Mouse (Mus musculus) forebrain, embryonic 14.5 days (tissue): Measurements from ENCODE around the gene Spag5. TPM values are rescaled to one million over a fixed set of nuclear protein-coding genes. Genes with fewer than 3 reads are reported as not detected.

Experiments
- ATAC-seq: fragments of 200-750 bp; cut with Nextera tagmentation; 2 replicates; pipeline ENCODE4 v1.8.0; 2017; ENCODE audit warnings: mild to moderate bottlenecking, moderate library complexity
- DNase-seq: peaks from one replicate; pipeline ENCODE4 v3.0.0-alpha.2; 2015; ENCODE audit warnings: low spot score
- H3K27ac ChIP-seq: fragments of 300-500 bp; sonication (generic); 2 replicates; pipeline ENCODE4 v1.5.1; 2014; ENCODE audit warnings: low read depth, mild to moderate bottlenecking, control low read depth, low read length, moderate library complexity
- H3K27me3 ChIP-seq: fragments of 300-500 bp; sonication (generic); replicated peaks from 2 replicates; pipeline ENCODE4 v1.6.1; 2014; ENCODE audit warnings: low read length, control low read depth, mixed read lengths; ENCODE audit not compliant: control insufficient read depth, insufficient read depth
- H3K36me3 ChIP-seq: fragments of 300-500 bp; sonication (generic); 2 replicates; pipeline ENCODE4 v1.6.1; 2014; ENCODE audit warnings: low read length, control low read depth; ENCODE audit not compliant: control insufficient read depth, insufficient read depth
- H3K4me1 ChIP-seq: fragments of 300-500 bp; sonication (generic); 2 replicates; pipeline ENCODE4 v1.6.1; 2014; ENCODE audit warnings: antibody characterized with exemption, low read length, control low read depth; ENCODE audit not compliant: control insufficient read depth, insufficient read depth
- H3K4me2 ChIP-seq: fragments of 300-500 bp; sonication (generic); 2 replicates; pipeline ENCODE4 v1.6.1; 2014; ENCODE audit warnings: mild to moderate bottlenecking, control low read depth, low read length
- H3K4me3 ChIP-seq: fragments of 300-500 bp; sonication (generic); 2 replicates; pipeline ENCODE4 v1.5.1; 2014; ENCODE audit warnings: low read depth, low read length, control low read depth
- H3K9ac ChIP-seq: fragments of 300-500 bp; sonication (generic); 2 replicates; pipeline ENCODE4 v1.6.1; 2014; ENCODE audit warnings: mild to moderate bottlenecking, low read length, control low read depth, moderate library complexity
- H3K9me3 ChIP-seq: fragments of 300-500 bp; sonication (generic); replicated peaks from 2 replicates; pipeline ENCODE4 v1.6.1; 2016; ENCODE audit warnings: low read length, control low read depth, mixed read lengths; ENCODE audit not compliant: control insufficient read depth
- WGBS: fragments of 180-500 bp; shearing (Covaris S2); extraction: QIAGEN DNeasy Blood & Tissue Kit; methylation state at CpG from one replicate; pipeline ENCODE4 v1.1.7; 2014; 5-methylcytosine and 5-hydroxymethylcytosine counted together
- polyA plus RNA-seq: library from polyadenylated mRNA; unstranded; fragments of >200 nt; fragmentation: Nextera tagmentation; extraction: Ambion mirVana; gene quantifications from 2 replicates; pipeline ENCODE4 v1.2.1, GENCODE M21; 2014

The Spag5 gene
- polyA plus RNA-seq, 1 experiment from 2014 or later: 25.4 TPM

DNA sequence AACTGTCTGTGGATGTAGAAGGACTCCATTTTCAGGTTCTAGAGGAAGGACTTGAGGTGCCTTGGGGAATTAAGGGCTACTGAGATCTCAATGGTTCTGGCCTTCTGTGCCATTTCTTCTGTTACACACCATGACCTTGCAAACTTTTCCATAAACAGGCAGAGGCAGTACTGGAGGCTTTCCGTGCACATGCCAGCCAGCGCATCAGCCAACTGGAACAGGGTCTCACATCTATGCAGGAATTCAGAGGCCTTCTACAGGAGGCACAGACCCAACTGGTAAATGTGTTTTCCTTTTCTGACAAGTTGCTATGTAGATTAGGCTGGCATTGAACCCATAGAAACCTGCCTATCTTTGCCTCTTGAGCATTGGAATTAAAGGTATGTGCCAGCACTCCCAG lies 12.3 kb downstream of the Spag5 start:
- Histone ChIP-seq H3K36me3 (peaks cover 82% of the 10 kb centered on the region), H3K4me3 (no peak overlapping the region)

GRCm38 (mm10) chr11:78318411-78318810 lies 17.1 kb downstream of the Spag5 start:
- ATAC-seq (no peak), DNase-seq (peak; percentile 62)
- Histone ChIP-seq H3K27ac (peak overlapping the region; percentile 39; the same call in 1 of the 2 replicates), H3K4me1 (peaks cover 10% of the 10 kb centered on the region), H3K27me3 (no peaks in the 10 kb centered on the region), H3K4me3 (no peak overlapping the region), H3K9ac (no peak overlapping the region), H3K36me3 (peaks cover 79% of the 10 kb centered on the region), H3K4me2 (no peak overlapping the region), H3K9me3 (no peaks in the 10 kb centered on the region)
- 27% methylated on average over 2 of the region's 2 CpGs for WGBS

More for the DNA sequence above, 12.3 kb downstream of the Spag5 start:
- Histone ChIP-seq H3K4me1 (no peaks in the 10 kb centered on the region), H3K27me3 (no peaks in the 10 kb centered on the region), H3K9me3 (no peaks in the 10 kb centered on the region), H3K4me2 (no peak overlapping the region), H3K9ac (no peak overlapping the region), H3K27ac (no peak overlapping the region)
- no peak for ATAC-seq
- 100% methylated on average over 2 of the region's 2 CpGs for WGBS
- DNase-seq: no peak

GRCm38 (mm10) chr11:78322076-78322831 lies 20.9 kb downstream of the Spag5 start:
- peaks cover 10% of the 10 kb centered on the region for H3K4me1 ChIP-seq
- 10% methylated on average over 2 of the region's 2 CpGs for WGBS
- H3K4me3 ChIP-seq: no peak overlapping the region
- DNase-seq (peak; percentile 80), ATAC-seq (peak; percentile 78)
- peak overlapping the region; percentile 81 for H3K27ac ChIP-seq
- H3K9ac ChIP-seq: no peak overlapping the region
- peaks cover 52% of the 10 kb centered on the region for H3K36me3 ChIP-seq
- no peaks in the 10 kb centered on the region for H3K9me3 ChIP-seq
- no peaks in the 10 kb centered on the region for H3K27me3 ChIP-seq
- peak overlapping the region; percentile 46 for H3K4me2 ChIP-seq

DNA sequence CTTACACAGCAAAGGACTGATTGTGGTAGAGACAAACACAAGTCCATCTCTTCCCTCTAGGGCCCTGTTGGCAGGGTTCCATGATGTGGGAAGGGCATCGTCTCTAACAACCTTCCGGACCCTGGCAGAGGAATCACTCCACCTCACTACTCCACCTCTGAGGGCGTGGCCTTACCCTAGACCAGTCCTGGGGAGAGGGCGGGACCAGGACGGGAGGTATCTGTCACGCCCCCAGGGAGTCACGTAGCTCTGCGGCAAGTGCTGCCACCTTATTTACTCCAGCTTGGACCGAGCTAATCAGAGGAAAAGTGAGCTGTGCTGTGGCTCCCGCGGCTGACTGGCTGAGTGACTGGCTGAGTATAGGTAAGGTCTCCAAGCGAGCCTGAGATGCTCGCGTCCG lies 21.5 kb downstream of the Spag5 start, which contains the start of gene Aldoc:
TSS of gene Aldoc (plus strand) at position 109 of the 400 bp plus-strand sequence.
- peaks cover 46% of the 10 kb centered on the region for H3K36me3 ChIP-seq

GRCm38 (mm10) chr11:78324000-78324785 lies 22.9 kb downstream of the Spag5 start:
- H3K27me3 ChIP-seq: no peaks in the 10 kb centered on the region
- peak overlapping the region; percentile 81; the same call in 1 of the 2 replicates for H3K27ac ChIP-seq
- H3K36me3 ChIP-seq: peaks cover 32% of the 10 kb centered on the region
- H3K4me1 ChIP-seq: peaks cover 13% of the 10 kb centered on the region
- peak overlapping the region; percentile 21 for H3K4me3 ChIP-seq
- peak overlapping the region; percentile 46 for H3K4me2 ChIP-seq
- no peaks in the 10 kb centered on the region for H3K9me3 ChIP-seq
- WGBS: 60% methylated on average over 15 of the region's 15 CpGs
- ATAC-seq: no peak
- peak; percentile 82 for DNase-seq
- H3K9ac ChIP-seq: no peak overlapping the region

More for the DNA sequence above, 21.5 kb downstream of the Spag5 start, which contains the start of gene Aldoc:
- H3K9ac ChIP-seq: peak within 1 kb of the TSS; percentile 47; the same call in 1 of the 2 replicates
- ATAC-seq (peak; percentile 86), DNase-seq (peak; percentile 90)
- peak within 1 kb of the TSS; percentile 81 for H3K27ac ChIP-seq
- H3K4me1 ChIP-seq: peaks cover 10% of the 10 kb centered on the region
- no peaks in the 10 kb centered on the region for H3K9me3 ChIP-seq
- H3K4me2 ChIP-seq: peak within 1 kb of the TSS; percentile 46
- WGBS: 3% methylated on average over 15 of the region's 15 CpGs
- H3K27me3 ChIP-seq: no peaks in the 10 kb centered on the region
- H3K4me3 ChIP-seq: peak within 1 kb of the TSS; percentile 21

DNA sequence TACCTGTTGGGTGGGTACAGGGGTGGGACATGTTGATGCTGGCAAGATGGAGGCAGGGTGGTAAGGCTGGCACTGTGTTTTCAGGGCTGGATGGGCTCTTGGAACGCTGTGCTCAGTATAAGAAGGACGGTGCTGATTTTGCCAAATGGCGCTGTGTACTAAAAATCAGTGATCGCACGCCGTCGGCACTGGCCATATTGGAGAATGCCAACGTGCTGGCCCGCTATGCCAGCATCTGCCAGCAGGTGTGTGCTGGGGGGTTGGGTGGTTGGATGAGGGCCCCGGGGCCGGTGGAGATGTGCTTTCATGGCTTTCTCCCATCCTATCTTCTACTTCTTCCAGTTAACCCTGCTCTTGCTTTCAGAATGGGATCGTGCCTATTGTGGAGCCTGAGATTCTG lies 23.6 kb downstream of the Spag5 start:
- H3K4me1 ChIP-seq: peaks cover 15% of the 10 kb centered on the region
- DNase-seq: no peak
- WGBS: 87% methylated on average over 12 of the region's 12 CpGs
- no peak overlapping the region; the same call in 1 of the 2 replicates for H3K27ac ChIP-seq
- ATAC-seq: no peak
- no peaks in the 10 kb centered on the region for H3K27me3 ChIP-seq
- H3K4me2 ChIP-seq: peak overlapping the region; percentile 46
- H3K36me3 ChIP-seq: peaks cover 25% of the 10 kb centered on the region
- H3K9ac ChIP-seq: no peak overlapping the region
- no peaks in the 10 kb centered on the region for H3K9me3 ChIP-seq
- peak overlapping the region; percentile 21; the same call in 1 of the 2 replicates for H3K4me3 ChIP-seq

DNA sequence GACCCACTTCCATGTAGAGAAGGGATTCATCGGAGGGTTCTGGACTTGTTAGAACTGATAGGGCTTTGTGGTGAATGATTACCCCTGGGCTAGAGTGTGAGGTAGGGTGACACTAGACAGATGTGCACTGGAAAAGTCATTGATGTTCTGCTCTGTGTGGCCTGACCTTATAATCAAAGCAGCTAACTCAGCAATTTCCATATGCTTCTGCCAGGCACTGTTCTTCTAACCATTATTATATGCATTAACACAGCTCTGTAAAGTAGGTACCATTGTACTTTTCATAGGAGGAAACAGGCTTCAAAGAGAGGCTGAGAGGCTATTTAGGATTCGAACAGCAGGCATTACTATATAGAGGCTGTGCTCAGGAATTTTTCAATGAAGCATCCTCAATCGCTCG lies 25.9 kb downstream of the Spag5 start:
- ATAC-seq (no peak), DNase-seq (no peak)
- Histone ChIP-seq H3K27me3 (no peaks in the 10 kb centered on the region), H3K27ac (no peak overlapping the region), H3K4me1 (peaks cover 13% of the 10 kb centered on the region), H3K4me2 (no peak overlapping the region), H3K4me3 (no peak overlapping the region), H3K36me3 (peaks cover 4% of the 10 kb centered on the region), H3K9me3 (no peaks in the 10 kb centered on the region), H3K9ac (no peak overlapping the region)
- WGBS: 94% methylated on average over 4 of the region's 4 CpGs

GRCm38 (mm10) chr11:78327634-78328511 lies 26.5 kb downstream of the Spag5 start, which contains the start of gene Pigs:
Gene Pigs, plus strand, starts transcription at chr11:78328415.
- H3K9me3 ChIP-seq: no peaks in the 10 kb centered on the region
- peak; percentile 97 for ATAC-seq

More at GRCm38 (mm10) chr11:78327634-78328511, 26.5 kb downstream of the Spag5 start, which contains the start of gene Pigs:
- WGBS: 13% methylated on average over 37 of the region's 37 CpGs
- Histone ChIP-seq H3K4me1 (peaks cover 6% of the 10 kb centered on the region), H3K36me3 (peaks cover 11% of the 10 kb centered on the region), H3K4me2 (peak within 1 kb of the TSS; percentile 87), H3K9ac (peak within 1 kb of the TSS; percentile 87), H3K27me3 (no peaks in the 10 kb centered on the region), H3K27ac (peak within 1 kb of the TSS; percentile 23; the same call in 1 of the 2 replicates), H3K4me3 (peak within 1 kb of the TSS; percentile 88)
- DNase-seq: peak; percentile 97
